9 mouse cellular contexts compared by ENCODE assay signal in genomic region chr10:126981746-126982145, GRCm38 (mm10). TPM values are rescaled to one million over a fixed set of nuclear protein-coding genes. Genes with fewer than 3 reads are reported as not detected.
A peak's percentile ranks its signal among the peaks of the same experiment; 100 is the strongest.
DNase-seq lines count a peak whose midpoint lies in the region; ATAC-seq lines count a peak whose summit lies in the region.
"Had no signal": no experiment of that assay in that cellular context is flagged by ENCODE, and none has a peak within 500 bp of the region (broad histone marks: within the 10 kb centered on the region; RNA-seq: fewer than 3 reads in every experiment).

No protein-coding gene starts in this region.

- peak overlapping the region; percentile 47 for H3K9ac ChIP-seq in lung, embryonic 15.5 days
- peak overlapping the region; percentile 46 for H3K9ac ChIP-seq in limb, embryonic 12.5 days (replicated peaks)
- H3K9ac ChIP-seq in stomach, embryonic 14.5 days (replicated peaks; ENCODE audit: low read depth, low read length), result peak overlapping the region; percentile 31

- DNase-seq in adrenal gland, adult (ENCODE audit: inconsistent age in 2 of 2, low spot score in 1 of 2), result peak; percentile 46 to 68
- no peak for DNase-seq in adrenal gland, adult 18-20 months (ENCODE audit: low spot score in 2 of 2)
- DNase-seq in lung, postnatal 14 days, result no peak
- DNase-seq in right cerebral cortex, postnatal 14 days, result no peak
- no peak for DNase-seq in spleen, postnatal 4 days (ENCODE audit: low spot score in 2 of 2)
- DNase-seq: adrenal gland, postnatal 25 days had no signal

- peak overlapping the region; percentile 92 for H3K4me3 ChIP-seq in lung, embryonic 15.5 days
- peak overlapping the region; percentile 100 for H3K4me3 ChIP-seq in limb, embryonic 12.5 days (replicated peaks)
- H3K4me3 ChIP-seq in stomach, embryonic 14.5 days (ENCODE audit: low read depth, low read length), result peak overlapping the region; percentile 98; the same call in 1 of the 2 replicates

- 0 out of 2 replicates have a peak overlapping the region, but pooled peaks have one; percentile 91 for H3K27ac ChIP-seq in lung, embryonic 15.5 days
- no peak overlapping the region for H3K27ac ChIP-seq in limb, embryonic 12.5 days
- H3K27ac ChIP-seq in stomach, embryonic 14.5 days (ENCODE audit: low read length), result no peak overlapping the region; the same call in 1 of the 2 replicates

- H3K36me3 ChIP-seq in lung, embryonic 15.5 days, result no peaks in the 10 kb centered on the region; the same call in 1 of the 2 replicates
- H3K36me3 ChIP-seq in limb, embryonic 12.5 days, result peaks cover 29% of the 10 kb centered on the region
- H3K36me3 ChIP-seq in stomach, embryonic 14.5 days (ENCODE audit: control insufficient read depth, insufficient read depth, low read length), result no peaks in the 10 kb centered on the region; the same call in 1 of the 2 replicates

- ATAC-seq in lung, embryonic 15.5 days (ENCODE audit: borderline replicate concordance, extremely low read depth, low FRiP score, low TSS enrichment), result no peak
- no peak for ATAC-seq in limb, embryonic 12.5 days (ENCODE audit: insufficient number of reproducible peaks, insufficient read depth, low FRiP score, low TSS enrichment, low read depth)
- no peak for ATAC-seq in stomach, embryonic 14.5 days (ENCODE audit: insufficient number of reproducible peaks, insufficient read depth, low FRiP score, low read depth)

- H3K4me1 ChIP-seq in lung, embryonic 15.5 days, result peaks cover 74% of the 10 kb centered on the region
- peaks cover 73% of the 10 kb centered on the region for H3K4me1 ChIP-seq in limb, embryonic 12.5 days (replicated peaks)
- H3K4me1 ChIP-seq in stomach, embryonic 14.5 days (ENCODE audit: control insufficient read depth, insufficient read depth, low read length), result peaks cover 69% of the 10 kb centered on the region

- no peaks in the 10 kb centered on the region for H3K27me3 ChIP-seq in lung, embryonic 15.5 days
- no peaks in the 10 kb centered on the region for H3K27me3 ChIP-seq in limb, embryonic 12.5 days
- H3K27me3 ChIP-seq in stomach, embryonic 14.5 days (ENCODE audit: control insufficient read depth, insufficient read depth, low read length), result no peaks in the 10 kb centered on the region

- no peaks in the 10 kb centered on the region for H3K9me3 ChIP-seq in lung, embryonic 15.5 days
- H3K9me3 ChIP-seq in limb, embryonic 12.5 days, result no peaks in the 10 kb centered on the region
- no peaks in the 10 kb centered on the region for H3K9me3 ChIP-seq in stomach, embryonic 14.5 days (ENCODE audit: control insufficient read depth, low read depth, low read length)

- H3K4me2 ChIP-seq in lung, embryonic 15.5 days, result peak overlapping the region; percentile 92
- H3K4me2 ChIP-seq in limb, embryonic 12.5 days, result peak overlapping the region; percentile 98
- H3K4me2 ChIP-seq in stomach, embryonic 14.5 days (replicated peaks; ENCODE audit: low read depth, low read length), result peak overlapping the region; percentile 98

- 51% methylated on average over 3 of the region's 3 CpGs for WGBS in lung, embryonic 15.5 days
- 61% methylated on average over 3 of the region's 3 CpGs for WGBS in limb, embryonic 12.5 days
- 50% methylated on average over 3 of the region's 3 CpGs for WGBS in stomach, embryonic 14.5 days

RNA-seq across cellular contexts. Expression of gene Ctdsp2, which starts 3.2 kb away (rescaled TPM):
- total RNA-seq in adrenal gland, adult 18-20 months (2021), result 10 to 100 TPM; 73.0 to 98.7 TPM
- polyA plus RNA-seq in lung, embryonic 15.5 days (2015; fragmentation: Nextera tagmentation; extraction: Ambion mirVana), result 68.6 and 73.1 TPM in 2 replicates
- 74.6 and 89.2 TPM in 2 replicates for polyA plus RNA-seq in limb, embryonic 12.5 days (2016; fragmentation: Nextera tagmentation; extraction: Ambion mirVana)
- polyA plus RNA-seq in stomach, embryonic 14.5 days (2014; fragmentation: Nextera tagmentation; extraction: Ambion mirVana), result 103 and 107 TPM in 2 replicates

RNA-seq across cellular contexts. Expression of gene Avil, which starts 18.8 kb away (rescaled TPM):
- 1 to 10 TPM in 1 of 2 experiments, under 1 TPM in 1; 0.67 to 5.5 TPM for total RNA-seq in adrenal gland, adult 18-20 months (2021)
- polyA plus RNA-seq in lung, embryonic 15.5 days (2015; fragmentation: Nextera tagmentation; extraction: Ambion mirVana), result 0.25 and 0.39 TPM in 2 replicates
- 0.15 and 1.1 TPM in 2 replicates for polyA plus RNA-seq in limb, embryonic 12.5 days (2016; fragmentation: Nextera tagmentation; extraction: Ambion mirVana)
- 0.29 and 0.58 TPM in 2 replicates for polyA plus RNA-seq in stomach, embryonic 14.5 days (2014; fragmentation: Nextera tagmentation; extraction: Ambion mirVana)

RNA-seq across cellular contexts. Expression of gene Tsfm, which starts 48.9 kb away (rescaled TPM):
- total RNA-seq in adrenal gland, adult 18-20 months (2021), result 10 to 100 TPM; 55.1 to 61.3 TPM
- polyA plus RNA-seq in lung, embryonic 15.5 days (2015; fragmentation: Nextera tagmentation; extraction: Ambion mirVana), result 73.2 and 79.2 TPM in 2 replicates
- polyA plus RNA-seq in limb, embryonic 12.5 days (2016; fragmentation: Nextera tagmentation; extraction: Ambion mirVana), result 85.2 and 99.1 TPM in 2 replicates
- polyA plus RNA-seq in stomach, embryonic 14.5 days (2014; fragmentation: Nextera tagmentation; extraction: Ambion mirVana), result 78.6 and 83.7 TPM in 2 replicates

RNA-seq across cellular contexts. Expression of gene Mettl1, which starts 59.5 kb away (rescaled TPM):
- 10 to 100 TPM; 16.0 to 18.2 TPM for total RNA-seq in adrenal gland, adult 18-20 months (2021)
- polyA plus RNA-seq in lung, embryonic 15.5 days (2015; fragmentation: Nextera tagmentation; extraction: Ambion mirVana), result 45.8 and 49.6 TPM in 2 replicates
- 52.5 and 53.7 TPM in 2 replicates for polyA plus RNA-seq in limb, embryonic 12.5 days (2016; fragmentation: Nextera tagmentation; extraction: Ambion mirVana)
- 65.5 and 70.6 TPM in 2 replicates for polyA plus RNA-seq in stomach, embryonic 14.5 days (2014; fragmentation: Nextera tagmentation; extraction: Ambion mirVana)

RNA-seq across cellular contexts. Expression of gene Eef1akmt3, which starts 59.6 kb away (rescaled TPM):
- total RNA-seq in adrenal gland, adult 18-20 months (2021), result under 1 TPM; 0.26 to 0.27 TPM
- polyA plus RNA-seq in lung, embryonic 15.5 days (2015; fragmentation: Nextera tagmentation; extraction: Ambion mirVana), result 0.52 and 0.58 TPM in 2 replicates
- 0.50 TPM in 2 replicates for polyA plus RNA-seq in limb, embryonic 12.5 days (2016; fragmentation: Nextera tagmentation; extraction: Ambion mirVana)
- polyA plus RNA-seq in stomach, embryonic 14.5 days (2014; fragmentation: Nextera tagmentation; extraction: Ambion mirVana), result 0.80 and 1.1 TPM in 2 replicates

Comparison
In these comparisons a context has a peak if more than half of its experiments do, and no peak if none do; other contexts are left out.
1. DNase-seq: peak in adrenal gland, adult (2 of 2); none in adrenal gland, adult 18-20 months (0 of 2), lung, postnatal 14 days (single experiment), right cerebral cortex, postnatal 14 days (single experiment) and spleen, postnatal 4 days (0 of 2).
2. Peak in every context shown above with its lines, with median percentiles within 50 percentile points of each other: H3K4me2 ChIP-seq, H3K4me3 ChIP-seq and H3K9ac ChIP-seq.